Mouse (Mus musculus): ENCODE measurements around the gene Hmcn2. TPM values are rescaled to one million over a fixed set of nuclear protein-coding genes. Genes with fewer than 3 reads are reported as not detected.

Hmcn2 gene
- polyA plus RNA-seq, 1 experiment from 2014 or later, result 4.1 TPM

GRCm38 (mm10) chr2:31460920-31461319 is 146.7 kb downstream of the Hmcn2 start:
- no peak overlapping the region for H3K9ac ChIP-seq
- H3K9me3 ChIP-seq, result no peaks in the 10 kb centered on the region
- peaks cover 15% of the 10 kb centered on the region for H3K4me1 ChIP-seq
- H3K27me3 ChIP-seq (replicated peaks), result 0 out of 2 replicates have a peak, but pooled peaks cover 8% of the 10 kb centered on the region
- H3K36me3 ChIP-seq, result no peaks in the 10 kb centered on the region
- no peak for ATAC-seq (ENCODE audit: insufficient read depth, low FRiP score, low read depth)
- WGBS, result 76% methylated on average over 7 of the region's 7 CpGs
- no peak overlapping the region for H3K27ac ChIP-seq
- no peak overlapping the region for H3K4me2 ChIP-seq
- no peak overlapping the region for H3K4me3 ChIP-seq (replicated peaks)

GRCm38 (mm10) chr2:31462051-31462450 is 147.8 kb downstream of the Hmcn2 start:
- Histone ChIP-seq H3K4me1 (peaks cover 15% of the 10 kb centered on the region), H3K4me3 (replicated peaks) (no peak overlapping the region), H3K9ac (no peak overlapping the region), H3K4me2 (no peak overlapping the region), H3K36me3 (no peaks in the 10 kb centered on the region), H3K9me3 (no peaks in the 10 kb centered on the region), H3K27me3 (replicated peaks) (0 out of 2 replicates have a peak, but pooled peaks cover 8% of the 10 kb centered on the region), H3K27ac (no peak overlapping the region)
- no peak for ATAC-seq (ENCODE audit: insufficient read depth, low FRiP score, low read depth)
- WGBS, result 38% methylated on average over 8 of the region's 8 CpGs

- 66% methylated on average over 7 of the region's 7 CpGs for WGBS
- Histone ChIP-seq H3K9ac (no peak overlapping the region), H3K27ac (no peak overlapping the region), H3K4me1 (peaks cover 15% of the 10 kb centered on the region), H3K4me3 (replicated peaks) (no peak overlapping the region), H3K4me2 (no peak overlapping the region), H3K9me3 (no peaks in the 10 kb centered on the region), H3K27me3 (replicated peaks) (0 out of 2 replicates have a peak, but pooled peaks cover 8% of the 10 kb centered on the region), H3K36me3 (no peaks in the 10 kb centered on the region)
- no peak for ATAC-seq (ENCODE audit: insufficient read depth, low FRiP score, low read depth)
Measured at GRCm38 (mm10) chr2:31463253-31463652, 149.0 kb downstream of the Hmcn2 start.

- peaks cover 15% of the 10 kb centered on the region for H3K4me1 ChIP-seq
- peak overlapping the region; percentile 33; the same call in 1 of the 2 replicates for H3K27ac ChIP-seq
- no peaks in the 10 kb centered on the region for H3K9me3 ChIP-seq
- no peaks in the 10 kb centered on the region for H3K36me3 ChIP-seq
- no peak overlapping the region for H3K4me2 ChIP-seq
- H3K9ac ChIP-seq, result no peak overlapping the region
- WGBS, result 45% methylated on average over 8 of the region's 8 CpGs
- 0 out of 2 replicates have a peak, but pooled peaks cover 8% of the 10 kb centered on the region for H3K27me3 ChIP-seq (replicated peaks)
- no peak overlapping the region for H3K4me3 ChIP-seq (replicated peaks)
- no peak for ATAC-seq (ENCODE audit: insufficient read depth, low FRiP score, low read depth)
Measured at GRCm38 (mm10) chr2:31463696-31464528, 149.7 kb downstream of the Hmcn2 start.

GRCm38 (mm10) chr2:31464529-31464910 is 150.3 kb downstream of the Hmcn2 start:
- 64% methylated on average over 6 of the region's 6 CpGs for WGBS
- no peaks in the 10 kb centered on the region for H3K36me3 ChIP-seq
- H3K27ac ChIP-seq, result no peak overlapping the region; the same call in 1 of the 2 replicates
- ATAC-seq (ENCODE audit: insufficient read depth, low FRiP score, low read depth), result no peak
- H3K4me3 ChIP-seq (replicated peaks), result no peak overlapping the region
- 0 out of 2 replicates have a peak, but pooled peaks cover 9% of the 10 kb centered on the region for H3K27me3 ChIP-seq (replicated peaks)
- no peak overlapping the region for H3K9ac ChIP-seq
- peaks cover 16% of the 10 kb centered on the region for H3K4me1 ChIP-seq
- no peaks in the 10 kb centered on the region for H3K9me3 ChIP-seq
- H3K4me2 ChIP-seq, result no peak overlapping the region

- Histone ChIP-seq H3K4me3 (replicated peaks) (no peak overlapping the region), H3K9ac (no peak overlapping the region), H3K27me3 (replicated peaks) (peaks cover 13% of the 10 kb centered on the region), H3K4me2 (no peak overlapping the region), H3K36me3 (no peaks in the 10 kb centered on the region), H3K27ac (no peak overlapping the region), H3K9me3 (no peaks in the 10 kb centered on the region), H3K4me1 (peaks cover 25% of the 10 kb centered on the region)
- WGBS, result 83% methylated on average over 1 of the region's 1 CpGs
- no peak for ATAC-seq (ENCODE audit: insufficient read depth, low FRiP score, low read depth)
Measured at GRCm38 (mm10) chr2:31467457-31467856, 153.2 kb downstream of the Hmcn2 start.

- WGBS, result 85% methylated on average over 7 of the region's 7 CpGs
- H3K27ac ChIP-seq, result no peak overlapping the region
- ATAC-seq (ENCODE audit: insufficient read depth, low FRiP score, low read depth), result no peak
- H3K36me3 ChIP-seq, result no peaks in the 10 kb centered on the region
- no peaks in the 10 kb centered on the region for H3K9me3 ChIP-seq
- no peak overlapping the region for H3K4me3 ChIP-seq (replicated peaks)
- H3K4me2 ChIP-seq, result no peak overlapping the region
- peaks cover 20% of the 10 kb centered on the region for H3K4me1 ChIP-seq
- H3K27me3 ChIP-seq (replicated peaks), result peaks cover 13% of the 10 kb centered on the region
- no peak overlapping the region for H3K9ac ChIP-seq
Measured at GRCm38 (mm10) chr2:31468857-31469256, 154.6 kb downstream of the Hmcn2 start.

- Histone ChIP-seq H3K9ac (no peak overlapping the region), H3K27ac (no peak overlapping the region), H3K4me1 (peaks cover 17% of the 10 kb centered on the region), H3K4me2 (peak overlapping the region; percentile 95), H3K9me3 (no peaks in the 10 kb centered on the region), H3K4me3 (replicated peaks) (peak overlapping the region; percentile 55), H3K36me3 (no peaks in the 10 kb centered on the region), H3K27me3 (replicated peaks) (peaks cover 13% of the 10 kb centered on the region)
- no peak for ATAC-seq (ENCODE audit: insufficient read depth, low FRiP score, low read depth)
- 25% methylated on average over 7 of the region's 7 CpGs for WGBS
Measured at GRCm38 (mm10) chr2:31469480-31469879, 155.3 kb downstream of the Hmcn2 start.

GRCm38 (mm10) chr2:31469931-31470682 is 155.9 kb downstream of the Hmcn2 start, which contains the start of gene Ass1:
Gene Ass1 (plus strand): TSS chr2:31470207.
- H3K4me3 ChIP-seq (replicated peaks), result peak within 1 kb of the TSS; percentile 55
- H3K27ac ChIP-seq, result peak within 1 kb of the TSS; percentile 59
- H3K36me3 ChIP-seq, result no peaks in the 10 kb centered on the region
- no peaks in the 10 kb centered on the region for H3K9me3 ChIP-seq
- WGBS, result under 1% methylated on average over 49 of the region's 49 CpGs
- H3K9ac ChIP-seq, result peak within 1 kb of the TSS; percentile 56
- peaks cover 17% of the 10 kb centered on the region for H3K4me1 ChIP-seq
- H3K4me2 ChIP-seq, result peak within 1 kb of the TSS; percentile 95
- peak; percentile 88 for ATAC-seq (ENCODE audit: insufficient read depth, low FRiP score, low read depth)
- peaks cover 13% of the 10 kb centered on the region for H3K27me3 ChIP-seq (replicated peaks)

- Histone ChIP-seq H3K27ac (peak overlapping the region; percentile 59), H3K4me3 (replicated peaks) (peak overlapping the region; percentile 55), H3K27me3 (replicated peaks) (peaks cover 13% of the 10 kb centered on the region), H3K4me2 (peak overlapping the region; percentile 95), H3K9me3 (no peaks in the 10 kb centered on the region), H3K9ac (peak overlapping the region; percentile 56), H3K36me3 (no peaks in the 10 kb centered on the region), H3K4me1 (peaks cover 19% of the 10 kb centered on the region)
- WGBS, result 10% methylated on average over 19 of the region's 19 CpGs
- ATAC-seq (ENCODE audit: insufficient read depth, low FRiP score, low read depth), result 0 out of 2 replicates have a peak, but pooled peaks have one; percentile 7
Measured at GRCm38 (mm10) chr2:31470683-31471385, 156.6 kb downstream of the Hmcn2 start.

- Histone ChIP-seq H3K4me2 (peak overlapping the region; percentile 95), H3K4me1 (peaks cover 24% of the 10 kb centered on the region), H3K36me3 (no peaks in the 10 kb centered on the region), H3K4me3 (replicated peaks) (peak overlapping the region; percentile 55; the same call in 1 of the 2 replicates), H3K27me3 (replicated peaks) (peaks cover 13% of the 10 kb centered on the region), H3K27ac (no peak overlapping the region), H3K9ac (no peak overlapping the region), H3K9me3 (no peaks in the 10 kb centered on the region)
- ATAC-seq (ENCODE audit: insufficient read depth, low FRiP score, low read depth), result no peak
- 44% methylated on average over 6 of the region's 6 CpGs for WGBS
Measured at GRCm38 (mm10) chr2:31471611-31472010, 157.4 kb downstream of the Hmcn2 start.
